Mouse (Mus musculus) lung, adult 2 months (tissue): Measurements from ENCODE around the gene Zdhhc20.

Experiments
- CTCF ChIP-seq: fragments of 200-500 bp; IDR thresholded peaks from 2 replicates; pipeline ENCODE4 v1.5.1; 2011; ENCODE audit warnings: mild to moderate bottlenecking, low read length, control low read depth; ENCODE audit not compliant: insufficient read depth
- POLR2A ChIP-seq: fragments of 200-500 bp; IDR thresholded peaks from 2 replicates; pipeline ENCODE4 v1.6.1; 2011; ENCODE audit warnings: low read depth, mild to moderate bottlenecking, control low read depth, low read length, borderline replicate concordance; ENCODE audit errors: extremely low read depth

DNA sequence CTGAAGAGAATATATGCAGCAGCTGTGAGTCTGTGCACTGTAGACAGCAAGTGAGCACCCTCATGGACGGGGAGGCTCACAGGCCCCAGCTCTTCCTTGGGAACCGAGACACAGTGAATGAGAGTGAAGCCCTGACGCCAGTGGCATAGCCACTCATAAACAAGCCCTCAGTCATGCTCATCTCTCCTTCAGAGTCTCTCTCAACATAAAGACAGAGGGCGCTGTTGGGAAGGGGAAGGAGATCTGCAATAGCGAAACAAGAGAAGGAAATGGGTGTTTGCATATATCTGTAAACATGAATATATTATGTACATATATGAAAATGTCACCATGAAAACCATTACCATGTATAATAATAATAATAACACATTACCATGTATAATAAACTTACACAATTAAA, 81.5 kb downstream of the Zdhhc20 start:
- no peak for TF ChIP-seq POLR2A
- no peak for TF ChIP-seq CTCF
